Mouse (Mus musculus) heart, embryonic 11.5 days (tissue): Measurements from ENCODE around the gene Lsp1. TPM values are rescaled to one million over a fixed set of nuclear protein-coding genes. Genes with fewer than 3 reads are reported as not detected.

Experiments used
- ATAC-seq: fragments of 200-750 bp; cut with Nextera tagmentation; replicated peaks from 2 replicates; pipeline ENCODE4 v1.8.0; 2017; ENCODE audit warnings: moderate library complexity; ENCODE audit not compliant: insufficient number of reproducible peaks, low FRiP score, low TSS enrichment
- H3K27ac ChIP-seq: fragments of 300-500 bp; sonication (generic); 2 replicates; pipeline ENCODE4 v1.5.1; 2014; ENCODE audit warnings: mild to moderate bottlenecking, low read depth, low read length
- H3K27me3 ChIP-seq: fragments of 300-500 bp; sonication (generic); 2 replicates; pipeline ENCODE4 v1.6.1; 2014; ENCODE audit warnings: mild to moderate bottlenecking, low read length, mixed read lengths; ENCODE audit not compliant: control insufficient read depth, insufficient read depth
- H3K36me3 ChIP-seq: fragments of 300-500 bp; sonication (generic); 2 replicates; pipeline ENCODE4 v1.6.1; 2014; ENCODE audit warnings: mild to moderate bottlenecking, low read length, moderate library complexity, mixed read lengths; ENCODE audit not compliant: control insufficient read depth, insufficient read depth
- H3K4me1 ChIP-seq: fragments of 300-500 bp; sonication (generic); 2 replicates; pipeline ENCODE4 v1.6.1; 2014; ENCODE audit warnings: low read length; ENCODE audit not compliant: control insufficient read depth, insufficient read depth
- H3K4me2 ChIP-seq: fragments of 300-500 bp; sonication (generic); 2 replicates; pipeline ENCODE4 v1.6.1; 2014; ENCODE audit warnings: mild to moderate bottlenecking, moderate library complexity
- H3K4me3 ChIP-seq: fragments of 300-500 bp; sonication (generic); 2 replicates; pipeline ENCODE4 v1.5.1; 2014; ENCODE audit warnings: low read depth, low read length
- H3K9ac ChIP-seq: fragments of 300-500 bp; sonication (generic); 2 replicates; pipeline ENCODE4 v1.6.1; 2014; ENCODE audit warnings: mild to moderate bottlenecking, low read depth, low read length, moderate library complexity
- H3K9me3 ChIP-seq: fragments of 300-500 bp; sonication (generic); replicated peaks from 2 replicates; pipeline ENCODE4 v1.6.1; 2016; ENCODE audit warnings: low read length; ENCODE audit not compliant: control insufficient read depth
- WGBS: fragments of 180-500 bp; shearing (Covaris S2); extraction: QIAGEN DNeasy Blood & Tissue Kit; methylation state at CpG from one replicate; pipeline ENCODE4 v1.1.7; 2014; ENCODE audit not compliant: insufficient replicate concordance; 5-methylcytosine and 5-hydroxymethylcytosine counted together
- polyA plus RNA-seq: library from polyadenylated mRNA; unstranded; fragments of >200 nt; fragmentation: Nextera tagmentation; extraction: Ambion mirVana; gene quantifications from 2 replicates; pipeline ENCODE4 v1.2.1, GENCODE M21; 2014

The Lsp1 gene
- polyA plus RNA-seq, 1 experiment from 2014 or later, result 32.1 TPM

DNA sequence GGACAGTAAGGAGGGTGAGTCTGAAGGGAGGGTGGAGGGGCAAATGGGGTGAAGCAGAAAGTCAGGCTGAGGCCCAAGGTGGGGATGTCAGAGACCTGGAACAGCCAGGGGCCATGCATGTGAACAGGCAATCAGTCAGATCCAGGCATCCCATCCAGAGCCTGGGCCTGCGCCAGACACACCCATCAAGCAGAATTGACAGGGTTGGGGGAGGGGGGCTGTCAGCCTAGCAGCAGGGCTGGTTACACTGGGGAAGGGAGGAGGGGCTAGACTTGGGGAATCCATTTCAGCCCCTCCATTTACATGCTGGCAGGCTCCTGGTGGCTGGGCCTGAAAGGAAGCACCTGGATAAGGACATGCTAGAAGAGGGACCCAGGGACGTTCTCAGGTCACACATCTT is 45.3 kb downstream of the Lsp1 start:
- H3K27ac ChIP-seq, result 0 out of 2 replicates have a peak overlapping the region, but pooled peaks have one; percentile 0
- ATAC-seq, result no peak
- no peaks in the 10 kb centered on the region for H3K9me3 ChIP-seq
- no peak overlapping the region for H3K4me2 ChIP-seq
- H3K27me3 ChIP-seq, result no peaks in the 10 kb centered on the region
- H3K36me3 ChIP-seq, result peaks cover 2% of the 10 kb centered on the region; the same call in 1 of the 2 replicates
- WGBS, result 28% methylated on average over 2 of the region's 2 CpGs
- H3K4me1 ChIP-seq, result peaks cover 28% of the 10 kb centered on the region
- H3K9ac ChIP-seq, result 0 out of 2 replicates have a peak overlapping the region, but pooled peaks have one; percentile 4
- H3K4me3 ChIP-seq, result no peak overlapping the region

- no peak overlapping the region for H3K4me2 ChIP-seq
- H3K27me3 ChIP-seq, result no peaks in the 10 kb centered on the region
- no peak overlapping the region for H3K9ac ChIP-seq
- ATAC-seq, result no peak
- H3K27ac ChIP-seq, result 0 out of 2 replicates have a peak overlapping the region, but pooled peaks have one; percentile 0
- H3K9me3 ChIP-seq, result no peaks in the 10 kb centered on the region
- no peak overlapping the region for H3K4me3 ChIP-seq
- WGBS, result 36% methylated on average over 4 of the region's 4 CpGs
- H3K36me3 ChIP-seq, result no peaks in the 10 kb centered on the region
- H3K4me1 ChIP-seq, result peaks cover 29% of the 10 kb centered on the region
Observed at GRCm38 (mm10) chr7:142506501-142506900, 45.9 kb downstream of the Lsp1 start.

- Histone ChIP-seq H3K9ac (no peak overlapping the region), H3K4me2 (no peak overlapping the region), H3K4me3 (no peak overlapping the region), H3K36me3 (no peaks in the 10 kb centered on the region), H3K4me1 (peaks cover 29% of the 10 kb centered on the region), H3K27me3 (no peaks in the 10 kb centered on the region), H3K9me3 (no peaks in the 10 kb centered on the region), H3K27ac (no peak overlapping the region)
- whole genome bisulfite sequencing, result 88% methylated on average over 9 of the region's 9 CpGs
- ATAC-seq, result no peak
Observed at GRCm38 (mm10) chr7:142507453-142507852, 46.8 kb downstream of the Lsp1 start.

DNA sequence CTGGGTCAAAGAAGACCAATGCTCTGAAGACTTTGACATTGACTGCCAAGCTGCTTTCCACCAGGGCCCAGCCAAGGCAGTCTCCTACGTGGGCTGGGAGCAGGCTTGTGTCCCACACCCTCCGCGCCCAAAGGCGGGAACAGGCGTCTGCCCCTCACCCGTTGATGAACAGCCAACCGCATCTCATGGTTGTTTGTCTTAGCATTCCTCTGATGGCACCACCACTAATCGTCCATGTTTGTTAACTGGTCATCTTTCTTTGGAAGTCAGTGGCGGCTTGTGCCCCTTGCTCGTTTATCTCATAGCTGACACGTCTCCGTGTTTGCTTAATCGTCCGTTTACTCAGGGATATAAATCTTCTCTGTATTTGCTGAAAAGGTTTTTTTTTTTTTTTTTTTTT is 48.9 kb downstream of the Lsp1 start:
- no peak for ATAC-seq
- Histone ChIP-seq H3K4me2 (no peak overlapping the region), H3K36me3 (no peaks in the 10 kb centered on the region), H3K4me1 (peaks cover 29% of the 10 kb centered on the region), H3K27me3 (no peaks in the 10 kb centered on the region), H3K27ac (0 out of 2 replicates have a peak overlapping the region, but pooled peaks have one; percentile 76), H3K9me3 (no peaks in the 10 kb centered on the region), H3K4me3 (no peak overlapping the region), H3K9ac (no peak overlapping the region)
- 39% methylated on average over 14 of the region's 14 CpGs for WGBS

DNA sequence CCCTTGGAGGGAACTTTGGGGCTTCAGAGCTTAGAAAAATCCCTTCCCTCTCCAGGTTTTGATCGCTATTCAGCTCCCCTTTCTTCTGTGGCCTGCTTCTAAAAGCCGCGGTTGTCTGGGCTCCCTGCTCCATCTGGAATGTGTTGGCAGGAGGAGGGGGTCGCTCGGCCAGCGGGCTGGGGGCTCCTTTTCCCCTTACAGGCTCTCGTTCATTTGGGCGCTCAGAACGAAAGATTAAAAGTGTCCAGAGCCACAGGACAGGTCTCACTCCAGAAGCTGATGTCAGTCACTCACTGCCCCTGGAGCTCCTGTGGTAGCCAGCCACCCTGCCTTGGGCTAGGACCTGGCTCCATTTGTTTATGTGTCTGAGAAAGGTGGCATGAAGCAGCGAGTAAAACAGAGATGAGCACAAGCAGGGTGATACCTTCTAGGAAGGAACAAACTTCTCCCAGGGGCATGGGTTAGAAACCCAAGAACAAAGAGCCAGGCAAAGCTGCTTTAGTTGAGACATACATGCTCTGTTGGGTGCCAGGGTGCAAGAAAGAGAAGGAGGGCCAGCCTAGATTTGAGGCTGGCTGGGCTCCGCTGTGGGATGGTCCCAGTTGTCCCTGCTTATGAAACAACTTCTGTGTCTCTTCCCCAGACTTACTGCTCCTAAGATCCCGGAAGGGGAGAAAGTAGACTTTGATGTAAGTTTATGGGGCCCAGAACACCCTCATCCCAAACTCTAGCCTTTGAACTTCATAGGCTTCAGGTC is 49.6 kb downstream of the Lsp1 start:
- Histone ChIP-seq H3K4me3 (no peak overlapping the region), H3K9ac (peak overlapping the region; percentile 47), H3K4me2 (no peak overlapping the region), H3K36me3 (no peaks in the 10 kb centered on the region), H3K9me3 (no peaks in the 10 kb centered on the region), H3K4me1 (peaks cover 29% of the 10 kb centered on the region), H3K27ac (peak overlapping the region; percentile 76), H3K27me3 (no peaks in the 10 kb centered on the region)
- no peak for ATAC-seq
- 16% methylated on average over 12 of the region's 12 CpGs for WGBS

GRCm38 (mm10) chr7:142514048-142514447 is 53.4 kb downstream of the Lsp1 start:
- 82% methylated on average over 4 of the region's 4 CpGs for WGBS

DNA sequence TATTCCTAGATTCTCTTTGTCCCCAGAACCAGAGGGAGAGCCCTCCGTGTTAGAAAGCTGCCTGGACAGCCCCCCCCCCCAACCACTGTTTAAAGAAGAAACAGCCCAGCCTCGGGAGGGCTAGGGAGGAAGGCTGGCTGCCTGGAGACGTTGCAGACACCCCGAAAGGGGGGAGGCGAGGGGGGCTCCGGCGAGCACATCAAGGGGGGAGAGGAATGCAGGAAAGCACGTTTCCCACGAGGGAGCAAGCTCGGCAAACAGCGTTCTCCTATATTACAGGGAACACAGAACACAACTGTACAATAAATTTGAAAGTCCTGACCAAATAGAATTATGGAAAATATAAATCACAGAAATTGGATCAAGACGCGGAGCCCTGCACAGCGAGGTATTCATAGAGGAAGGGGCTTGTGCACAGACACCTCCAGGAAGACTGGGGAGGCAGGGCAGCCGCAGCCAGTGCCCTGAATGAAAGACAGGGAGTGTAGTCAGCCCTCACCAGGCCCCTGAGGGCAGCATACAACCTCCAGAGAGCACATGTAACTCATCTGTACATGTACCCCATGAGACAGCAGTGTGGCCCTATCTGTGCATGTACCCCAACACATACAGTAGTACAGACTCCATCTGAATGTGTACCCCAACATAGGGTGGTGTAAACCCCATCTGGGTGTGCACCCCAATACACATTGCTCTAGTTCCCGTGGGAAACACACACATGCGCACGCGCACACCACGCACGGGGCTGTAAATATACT is 55.8 kb downstream of the Lsp1 start:
- no peaks in the 10 kb centered on the region for H3K9me3 ChIP-seq
- no peak overlapping the region for H3K4me3 ChIP-seq
- peak overlapping the region; percentile 34 for H3K4me2 ChIP-seq
- H3K27ac ChIP-seq, result peak overlapping the region; percentile 78
- peaks cover 33% of the 10 kb centered on the region for H3K4me1 ChIP-seq
- peak; percentile 52; the same call in 1 of the 2 replicates for ATAC-seq
- no peaks in the 10 kb centered on the region for H3K36me3 ChIP-seq
- no peaks in the 10 kb centered on the region for H3K27me3 ChIP-seq
- 42% methylated on average over 21 of the region's 21 CpGs for WGBS
- H3K9ac ChIP-seq, result peak overlapping the region; percentile 67

More at GRCm38 (mm10) chr7:142514048-142514447, 53.4 kb downstream of the Lsp1 start:
- ATAC-seq, result no peak
- no peak overlapping the region for H3K4me2 ChIP-seq
- no peaks in the 10 kb centered on the region for H3K36me3 ChIP-seq
- H3K9me3 ChIP-seq, result no peaks in the 10 kb centered on the region
- H3K9ac ChIP-seq, result 0 out of 2 replicates have a peak overlapping the region, but pooled peaks have one; percentile 4
- peaks cover 42% of the 10 kb centered on the region for H3K4me1 ChIP-seq
- no peak overlapping the region for H3K4me3 ChIP-seq
- H3K27ac ChIP-seq, result no peak overlapping the region
- no peaks in the 10 kb centered on the region for H3K27me3 ChIP-seq

DNA sequence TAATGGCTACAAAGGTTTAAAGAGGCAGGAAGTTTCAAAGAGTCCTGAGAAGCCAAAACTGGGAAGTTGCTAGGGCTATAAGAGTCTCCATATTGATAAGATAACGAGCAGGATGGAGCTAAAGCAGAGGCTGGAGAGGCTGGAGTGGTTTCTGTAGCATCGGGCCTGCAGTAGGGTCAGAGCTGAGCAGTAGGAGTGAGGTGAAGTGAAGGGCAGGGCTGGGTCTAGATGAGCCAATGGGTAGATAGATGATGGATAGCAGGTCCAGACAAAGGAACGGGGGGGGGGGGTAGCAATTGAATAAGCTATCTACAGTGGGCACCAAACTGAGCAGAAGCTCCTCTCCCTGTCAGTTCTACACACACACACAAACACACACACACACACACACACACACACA is 56.9 kb downstream of the Lsp1 start:
- H3K9ac ChIP-seq, result no peak overlapping the region
- no peak for ATAC-seq
- no peaks in the 10 kb centered on the region for H3K36me3 ChIP-seq
- H3K4me3 ChIP-seq, result no peak overlapping the region
- no peaks in the 10 kb centered on the region for H3K9me3 ChIP-seq
- H3K27me3 ChIP-seq, result no peaks in the 10 kb centered on the region
- peak overlapping the region; percentile 12; the same call in 1 of the 2 replicates for H3K27ac ChIP-seq
- 15% methylated on average over 3 of the region's 3 CpGs for WGBS
- H3K4me1 ChIP-seq, result peaks cover 38% of the 10 kb centered on the region
- no peak overlapping the region for H3K4me2 ChIP-seq
